Mouse (Mus musculus) CH12.LX (cell line): ENCODE measurements around the gene Hdac1. TPM values are rescaled to one million over a fixed set of nuclear protein-coding genes. Genes with fewer than 3 reads are reported as not detected.
"Not testable (repeated sequence)": the region's sequence is repeated elsewhere in the genome, so short reads cannot be mapped to it uniquely, and the experiment has no call there.

Experiments used
- DNase-seq: peaks from one replicate; pipeline ENCODE4 v3.0.0-alpha.2; 2013; ENCODE audit errors: extremely low read depth
- H3K27ac ChIP-seq: 2 replicates; pipeline ENCODE4 v1.5.1; 2012; ENCODE audit warnings: low read depth, mild to moderate bottlenecking, control low read depth, moderate library complexity; ENCODE audit not compliant: insufficient read depth
- H3K27me3 ChIP-seq: replicated peaks from 2 replicates; pipeline ENCODE3; 2012; ENCODE audit warnings: inconsistent platforms
- H3K36me3 ChIP-seq, 2 experiments: replicated peaks in 1 of 2; 2 replicates each; pipeline versions ENCODE3 to v1.6.1; 2012; ENCODE audit warnings: inconsistent platforms in 1 of 2, low read length in 1 of 2, mild to moderate bottlenecking in 1 of 2, mixed read lengths in 1 of 2, moderate library complexity in 1 of 2; ENCODE audit not compliant: control insufficient read depth in 1 of 2, insufficient read depth in 1 of 2
- H3K4me1 ChIP-seq, 2 experiments: 2 replicates each; pipeline ENCODE4 v1.6.1; 2012; ENCODE audit warnings: inconsistent platforms in 1 of 2, moderate library complexity in 1 of 2; ENCODE audit not compliant: insufficient read depth in 2 of 2, control insufficient read depth in 1 of 2
- H3K4me2 ChIP-seq: 2 replicates; pipeline ENCODE4 v1.6.1; 2012; ENCODE audit warnings: low read depth, mild to moderate bottlenecking, control low read depth; ENCODE audit not compliant: poor library complexity, insufficient read depth, severe bottlenecking
- H3K4me3 ChIP-seq, 3 experiments: fragments of 150-350 bp in 1 of 3; sonication (generic) in 1 of 3; replicated peaks in 1 of 3; 2 replicates each; pipeline versions ENCODE3 to v1.5.1; 2011 to 2012; ENCODE audit warnings: low read depth in 2 of 3, low read length in 2 of 3, mild to moderate bottlenecking in 2 of 3, moderate library complexity in 2 of 3, control low read depth in 1 of 3, improper control_type of control experiment in 1 of 3, inconsistent platforms in 1 of 3, mixed read lengths in 1 of 3; ENCODE audit not compliant: poor library complexity in 1 of 3
- H3K79me2 ChIP-seq: replicated peaks from 2 replicates; pipeline ENCODE4 v1.6.1; 2012; ENCODE audit warnings: mild to moderate bottlenecking, moderate library complexity; ENCODE audit not compliant: control insufficient read depth, poor library complexity, insufficient read depth, severe bottlenecking; ENCODE audit errors: extremely low read depth
- H3K9ac ChIP-seq: 2 replicates; pipeline ENCODE4 v1.6.1; 2012; ENCODE audit warnings: low read depth, mild to moderate bottlenecking, control low read depth, moderate library complexity; ENCODE audit not compliant: insufficient read depth
- H3K9me3 ChIP-seq: replicated peaks from 2 replicates; pipeline ENCODE3; 2012; ENCODE audit warnings: low read length, inconsistent platforms, mixed read lengths
- CHD2 ChIP-seq: IDR thresholded peaks from 2 replicates; pipeline ENCODE4 v1.6.1; 2011; ENCODE audit warnings: low read length, improper control_type of control experiment
- CTCF ChIP-seq, 2 experiments: IDR thresholded peaks in 1 of 2; conservative IDR thresholded peaks in 1 of 2; 2 replicates each; pipeline ENCODE4 v1.5.1; 2011 to 2012; ENCODE audit warnings: low read depth in 2 of 2, low read length in 2 of 2, improper control_type of control experiment in 1 of 2, inconsistent platforms in 1 of 2, mild to moderate bottlenecking in 1 of 2, moderate library complexity in 1 of 2
- NRF1 ChIP-seq: IDR thresholded peaks from 2 replicates; pipeline ENCODE4 v1.6.1; 2014; ENCODE audit warnings: low read depth, mild to moderate bottlenecking, inconsistent platforms, low read length, improper control_type of control experiment, moderate library complexity
- SMC3 ChIP-seq: IDR thresholded peaks from 2 replicates; pipeline ENCODE4 v1.6.1; 2011; ENCODE audit warnings: low read depth, low read length, improper control_type of control experiment
- USF2 ChIP-seq: conservative IDR thresholded peaks from 2 replicates; pipeline ENCODE4 v1.6.1; 2011; ENCODE audit warnings: low read depth, low read length, improper control_type of control experiment
- dilution Hi-C: fragments of 300-500 bp; cut with MboI; formaldehyde crosslinking; loops from 2 replicates; pipeline ENCODE4 v1.14.3; 2020; ENCODE audit warnings: low sequenced_read_pairs; ENCODE audit not compliant: extremely low pct_unique_long_range_greater_than_20kb, extremely low pct_ligation_motif_present
- in situ Hi-C: fragments of 300-500 bp; cut with MboI; formaldehyde crosslinking; loops from 3 replicates; pipeline ENCODE4 v1.14.3; 2019; ENCODE audit warnings: low sequenced_read_pairs, low pct_ligation_motif_present, low pct_unique_long_range_greater_than_20kb, mixed read lengths
- polyA plus RNA-seq: library from polyadenylated mRNA; unstranded; fragments of >175 nt; gene quantifications from 2 replicates; pipeline ENCODE4 v1.2.1, GENCODE M21; 2012; ENCODE audit warnings: low read depth; ENCODE audit not compliant: insufficient read length
- total RNA-seq, 2 experiments: library from RNA; depleted of rRNA; stranded (reverse); fragments of 300-350 nt in 1 of 2; fragments of >200 nt in 1 of 2; gene quantifications; 2 replicates each; pipeline ENCODE4 v1.2.3; 2012 to 2014

Gene Hdac1
- total and polyA plus RNA-seq, 3 experiments, result 71.7 to 231 (median 106) TPM

- dilution Hi-C loops, result no loop called here
- H3K79me2 ChIP-seq, result no peaks in the 10 kb centered on the region; the same call in 1 of the 2 replicates
- in situ Hi-C loops, result no loop called here
- no peaks in the 10 kb centered on the region for H3K9me3 ChIP-seq
- TF ChIP-seq USF2 (no peak), NRF1 (0 out of 2 replicates have a peak, but pooled peaks have one; percentile 7)
- H3K4me2 ChIP-seq, result peak overlapping the region; percentile 95; the same call in 1 of the 2 replicates
- no peak overlapping the region for H3K9ac ChIP-seq
- DNase-seq, result no peak
- peaks cover 6 to 34% of the 10 kb centered on the region in 2 experiments for H3K4me1 ChIP-seq
- no peaks in the 10 kb centered on the region for H3K27me3 ChIP-seq
- peaks cover 24 to 45% of the 10 kb centered on the region in 2 experiments for H3K36me3 ChIP-seq
- no peak overlapping the region for H3K27ac ChIP-seq
- H3K4me3 ChIP-seq, result peak overlapping the region in 2 of 3 experiments; percentile 3 to 17
These were observed 13.5 kb upstream of the Hdac1 start for GRCm38 (mm10) chr4:129555862-129556531.

DNA sequence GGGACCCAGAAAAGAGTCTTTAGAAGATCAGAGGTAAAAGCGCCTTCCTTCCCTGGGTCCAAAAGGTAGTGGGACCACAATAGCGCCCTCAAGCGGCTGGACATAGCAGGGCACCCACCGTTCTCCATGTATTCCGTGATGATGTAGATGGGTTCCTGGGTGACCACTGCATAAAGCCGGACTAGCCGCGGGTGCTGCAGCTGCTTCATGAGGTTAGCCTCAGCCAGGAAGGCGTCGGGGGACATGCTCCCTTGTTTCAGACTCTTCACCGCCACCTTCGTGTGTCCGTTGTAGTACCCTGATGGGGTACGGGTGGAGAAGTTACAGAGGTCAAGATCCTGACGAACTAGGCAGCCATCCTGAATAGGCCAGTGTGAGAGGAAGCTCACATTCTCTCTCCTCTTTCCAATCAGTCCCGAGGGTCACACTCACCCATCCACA, 12.9 kb upstream of the Hdac1 start:
- peaks cover 26 to 50% of the 10 kb centered on the region in 2 experiments for H3K36me3 ChIP-seq
- no peak overlapping the region for H3K9ac ChIP-seq
- H3K4me2 ChIP-seq, result no peak overlapping the region
- no peak overlapping the region for H3K27ac ChIP-seq
- no peak for TF ChIP-seq CHD2
- TF ChIP-seq CTCF (conservative IDR thresholded peaks at IDR 0.05 in 1 of 2, IDR thresholded peaks at IDR 0.05 in 1 of 2; ENCODE audit: low read depth in 2 of 2, low read length in 2 of 2), result peak; percentile 23 to 49; a peak in 2 of 4 replicates
- TF ChIP-seq SMC3, result peak; percentile 23; the same call in 1 of the 2 replicates
- H3K9me3 ChIP-seq, result no peaks in the 10 kb centered on the region
- no peaks in the 10 kb centered on the region; the same call in 1 of the 2 replicates for H3K79me2 ChIP-seq
- dilution Hi-C loops (no loop called here), in situ Hi-C loops (no loop called here)
- H3K27me3 ChIP-seq, result no peaks in the 10 kb centered on the region
- no peak for DNase-seq
- no peak overlapping the region for H3K4me3 ChIP-seq
- H3K4me1 ChIP-seq, result peaks cover 6 to 34% of the 10 kb centered on the region in 2 experiments

- H3K9me3 ChIP-seq, DNase-seq, H3K9ac ChIP-seq, dilution Hi-C loops, H3K4me3 ChIP-seq, H3K27me3 ChIP-seq, H3K4me2 ChIP-seq, H3K27ac ChIP-seq, H3K79me2 ChIP-seq: not testable (repeated sequence)
- H3K36me3 ChIP-seq, result peaks cover 26 to 59% of the 10 kb centered on the region in 2 experiments
- in situ Hi-C loops, result loop anchor here (5.0 kb wide), 1 partner anchor 53 kb away; no protein-coding TSS in a partner anchor
- peaks cover 6 to 34% of the 10 kb centered on the region in 2 experiments for H3K4me1 ChIP-seq
These were observed 12.0 kb upstream of the Hdac1 start for GRCm38 (mm10) chr4:129554512-129554911.
